8 mouse cellular contexts compared by ENCODE assay signal in the genomic region with DNA sequence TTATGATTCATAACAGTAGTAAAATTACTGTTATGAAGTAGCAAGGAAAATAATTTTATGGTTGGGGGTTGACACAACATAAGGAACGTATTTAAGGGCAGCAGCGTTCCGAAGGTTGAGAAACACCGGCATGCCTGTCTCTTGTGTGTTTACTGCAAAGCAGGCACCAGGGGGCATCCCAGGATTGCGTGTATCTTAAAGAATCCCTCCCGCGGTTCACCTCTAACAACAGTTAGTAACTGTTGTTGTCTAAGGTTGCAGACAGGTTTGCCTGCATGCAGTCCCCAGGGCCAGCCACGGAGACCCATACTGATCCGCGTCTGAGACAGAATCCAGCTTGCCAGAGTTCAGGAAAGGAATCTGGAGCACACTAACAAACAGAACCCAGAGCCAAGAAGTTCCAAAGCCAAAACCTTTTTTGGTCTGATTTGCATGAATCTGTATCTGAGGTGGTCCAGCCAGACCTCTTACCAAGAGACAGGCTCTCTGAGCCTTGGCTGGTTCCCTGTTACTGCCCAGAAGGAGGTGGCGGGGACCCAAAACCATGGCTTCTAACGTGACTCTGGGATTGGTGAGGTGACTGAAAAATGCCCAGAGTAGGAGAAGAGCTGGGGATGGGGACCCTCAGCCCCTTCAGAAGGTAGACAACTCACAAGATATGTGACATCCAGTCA. TPM values are rescaled to one million over a fixed set of nuclear protein-coding genes. Genes with fewer than 3 reads are reported as not detected.
A peak's percentile ranks its signal among the peaks of the same experiment; 100 is the strongest.
DNase-seq lines count a peak whose midpoint lies in the region; ATAC-seq and TF ChIP-seq lines count a peak whose summit lies in the region.

No protein-coding gene starts in this region.

- ATAC-seq in hindbrain, embryonic 11.5 days (ENCODE audit: low FRiP score), result no peak

- no peak for TF ChIP-seq POLR2A in heart, adult 2 months (IDR thresholded peaks at IDR 0.05; ENCODE audit: insufficient read depth, low read depth, low read length)
- no peak for TF ChIP-seq POLR2A in myocyte (IDR thresholded peaks at IDR 0.05; ENCODE audit: insufficient read length, low read depth)
- peak; percentile 56 for TF ChIP-seq POLR2A in thymus, adult 2 months (IDR thresholded peaks at IDR 0.05; ENCODE audit: control insufficient read depth, extremely low read depth, insufficient read depth, low read length, poor library complexity)

- no peak overlapping the region for H3ac ChIP-seq in myocyte (ENCODE audit: control insufficient read depth, insufficient read length)

- peak overlapping the region; percentile 93 for H3K27ac ChIP-seq in heart, adult 2 months
- H3K27ac ChIP-seq in hindbrain, embryonic 11.5 days (ENCODE audit: low read depth, low read length), result no peak overlapping the region
- H3K27ac ChIP-seq in thymus, adult 2 months (ENCODE audit: control insufficient read depth, insufficient read depth, low read length), result peak overlapping the region; percentile 97

- H3K4me3 ChIP-seq in heart, adult 2 months, result no peak overlapping the region
- no peak overlapping the region for H3K4me3 ChIP-seq in hindbrain, embryonic 11.5 days (ENCODE audit: low read depth, low read length)
- H3K4me3 ChIP-seq in myocyte, result no peak overlapping the region
- peak overlapping the region; percentile 98 for H3K4me3 ChIP-seq in thymus, adult 2 months (ENCODE audit: control insufficient read depth, insufficient read depth, low read length)

- no peaks in the 10 kb centered on the region for H3K27me3 ChIP-seq in heart, adult 2 months (ENCODE audit: control insufficient read depth, insufficient read depth, low read length)
- H3K27me3 ChIP-seq in hindbrain, embryonic 11.5 days (ENCODE audit: control insufficient read depth, insufficient read depth, low read length), result no peaks in the 10 kb centered on the region
- peaks cover 31% of the 10 kb centered on the region for H3K27me3 ChIP-seq in myocyte (ENCODE audit: control insufficient read depth, insufficient read depth, insufficient read length)
- H3K27me3 ChIP-seq in thymus, adult 2 months (ENCODE audit: control insufficient read depth, insufficient read depth, low read length), result no peaks in the 10 kb centered on the region

- H3K4me2 ChIP-seq in hindbrain, embryonic 11.5 days (replicated peaks; ENCODE audit: low read depth, low read length), result no peak overlapping the region
- H3K4me2 ChIP-seq in myocyte (ENCODE audit: low read depth), result peak overlapping the region; percentile 25

- WGBS in heart, adult 2 months, result 15% methylated on average over 12 of the region's 12 CpGs
- 35% methylated on average over 12 of the region's 12 CpGs for WGBS in hindbrain, embryonic 11.5 days
- WGBS in thymus, adult 2 months, result 12% methylated on average over 12 of the region's 12 CpGs

- H3K79me2 ChIP-seq in heart, adult 2 months (replicated peaks; ENCODE audit: control insufficient read depth, insufficient read depth, low read length), result no peaks in the 10 kb centered on the region
- no peaks in the 10 kb centered on the region for H3K79me2 ChIP-seq in myocyte (ENCODE audit: control insufficient read depth, insufficient read depth)

- peak; percentile 96 for TF ChIP-seq EP300 in heart, adult 2 months (IDR thresholded peaks at IDR 0.05; ENCODE audit: insufficient read depth, low read depth, low read length)

- TF ChIP-seq CTCF in heart, adult 2 months (IDR thresholded peaks at IDR 0.05), result peak; percentile 92
- TF ChIP-seq CTCF in thymus, adult 2 months (IDR thresholded peaks at IDR 0.05; ENCODE audit: borderline replicate concordance, control insufficient read depth, extremely low read depth, insufficient read depth, low read length, poor library complexity), result peak; percentile 56; the same call in 1 of the 2 replicates

- peak overlapping the region; percentile 32 for H3K9ac ChIP-seq in heart, adult 2 months (ENCODE audit: low read depth, low read length)
- no peak overlapping the region for H3K9ac ChIP-seq in hindbrain, embryonic 11.5 days (ENCODE audit: low read depth, low read length)

- no peaks in the 10 kb centered on the region for H3K36me3 ChIP-seq in heart, adult 2 months (ENCODE audit: control insufficient read depth, insufficient read depth, low read length)
- no peaks in the 10 kb centered on the region for H3K36me3 ChIP-seq in hindbrain, embryonic 11.5 days (ENCODE audit: control insufficient read depth, insufficient read depth, low read length)
- H3K36me3 ChIP-seq in myocyte (ENCODE audit: control insufficient read depth, insufficient read depth), result no peaks in the 10 kb centered on the region
- peaks cover 45% of the 10 kb centered on the region for H3K36me3 ChIP-seq in thymus, adult 2 months (ENCODE audit: control insufficient read depth, insufficient read depth, low read length)

- peak; percentile 67 to 75 for DNase-seq in heart, adult 2 months
- DNase-seq in heart, adult 8-10 months (ENCODE audit: low spot score), result no peak
- peak; percentile 70 for DNase-seq in ZHBTc4 (ENCODE audit: low read depth, low spot score)
- peak; percentile 60 for DNase-seq in embryo, embryonic 9.5 days (ENCODE audit: extremely low spot score)
- DNase-seq in hindbrain, embryonic 11.5 days (ENCODE audit: low spot score), result peak; percentile 76
- DNase-seq in left cerebral cortex, postnatal 4 days, result peak; percentile 65
- DNase-seq in thymus, adult 2 months, result peak; percentile 79

- intact Hi-C loops in heart, adult 2 months (cut with DNase I), result loop anchor here (1.0 to 5.0 kb wide), 5 partner anchors 27 to 234 kb away; no protein-coding TSS in a partner anchor
- intact Hi-C loops in left cerebral cortex, postnatal 4 days (cut with DNase I), result loop anchor here (2.0 to 5.0 kb wide), 3 partner anchors 61 to 234 kb away; a partner anchor contains a TSS

- peaks cover 23% of the 10 kb centered on the region for H3K4me1 ChIP-seq in heart, adult 2 months (ENCODE audit: control insufficient read depth, insufficient read depth, low read length)
- H3K4me1 ChIP-seq in hindbrain, embryonic 11.5 days (replicated peaks; ENCODE audit: control insufficient read depth, insufficient read depth, low read length), result no peaks in the 10 kb centered on the region
- peaks cover 57% of the 10 kb centered on the region for H3K4me1 ChIP-seq in thymus, adult 2 months (replicated peaks; ENCODE audit: control insufficient read depth, insufficient read depth, low read length)

- H3K9me3 ChIP-seq in hindbrain, embryonic 11.5 days (ENCODE audit: control insufficient read depth, low read length), result no peaks in the 10 kb centered on the region

TF ChIP-seq in myocyte, 11 proteins besides CTCF, POLR2A, EP300 and RAD21:
- TF ChIP-seq TCF3 (IDR thresholded peaks at IDR 0.05; ENCODE audit: insufficient read length, low read depth) (no peak), SRF (IDR thresholded peaks at IDR 0.05; ENCODE audit: control insufficient read depth, insufficient read length, low read depth) (no peak), MAX (IDR thresholded peaks at IDR 0.05; ENCODE audit: low read depth) (no peak), USF1 (IDR thresholded peaks at IDR 0.05; ENCODE audit: low read depth) (no peak), CEBPB (IDR thresholded peaks at IDR 0.05; ENCODE audit: insufficient read depth, poor library complexity, severe bottlenecking) (no peak), REST (IDR thresholded peaks at IDR 0.05; ENCODE audit: insufficient read depth, insufficient read length) (no peak), TCF12 (IDR thresholded peaks at IDR 0.05; ENCODE audit: insufficient read depth, poor library complexity, severe bottlenecking) (no peak), E2F4 (IDR thresholded peaks at IDR 0.05; ENCODE audit: insufficient read depth) (no peak), MYOD1 (IDR thresholded peaks at IDR 0.05; ENCODE audit: control insufficient read depth in 1 of 3, insufficient read length in 2 of 3, low read depth in 2 of 3) (no peak), MYOG (IDR thresholded peaks at IDR 0.05; ENCODE audit: control insufficient read depth in 1 of 3, insufficient read depth in 1 of 3, insufficient read length in 2 of 3, low read depth in 2 of 3) (no peak), POLR2AphosphoS2 (IDR thresholded peaks at IDR 0.05; ENCODE audit: insufficient read length, low read depth) (no peak)

RNA-seq across cellular contexts. Expression of a gene that starts 12.4 kb away (rescaled TPM):
- 10 to 100 TPM; 12.7 to 14.2 TPM for total RNA-seq in heart, adult 2 months (2021)
- polyA plus RNA-seq in heart, adult 2 months (2012; rRNA removed), result 4.4 and 7.4 TPM in 2 replicates
- 10 to 100 TPM; 13.4 to 17.9 (median 15.3) TPM for total RNA-seq in heart, adult 8-10 months (2022)
- polyA plus RNA-seq in hindbrain, embryonic 11.5 days (2014; fragmentation: Nextera tagmentation; extraction: Ambion mirVana), result 44.1 and 49.2 TPM in 2 replicates
- 10 to 100 TPM; 33.8 to 34.6 TPM for total RNA-seq in left cerebral cortex, postnatal 4 days (2021)
- polyA plus RNA-seq in myocyte (2012; fragmentation: generic; extraction: Trizol), result 11.7 TPM
- polyA plus RNA-seq in thymus, adult 2 months (2012; rRNA removed), result 5.6 and 6.0 TPM in 2 replicates

RNA-seq across cellular contexts. Expression of a gene that starts 13.1 kb away (rescaled TPM):
- 1 to 10 TPM; 1.1 to 1.2 TPM for total RNA-seq in heart, adult 2 months (2021)
- polyA plus RNA-seq in heart, adult 2 months (2012; rRNA removed), result 2.4 TPM in 2 replicates
- 1 to 10 TPM; 1.3 to 2.3 (median 1.7) TPM for total RNA-seq in heart, adult 8-10 months (2022)
- polyA plus RNA-seq in hindbrain, embryonic 11.5 days (2014; fragmentation: Nextera tagmentation; extraction: Ambion mirVana), result 0.11 TPM in 1 of 2 replicates, not detected in the other
- total RNA-seq in left cerebral cortex, postnatal 4 days (2021), result under 1 TPM; 0.16 to 0.18 TPM
- polyA plus RNA-seq in myocyte (2012; fragmentation: generic; extraction: Trizol), result 0.01 TPM
- polyA plus RNA-seq in thymus, adult 2 months (2012; rRNA removed), result 276 and 294 TPM in 2 replicates

RNA-seq across cellular contexts. Expression of a gene that starts 49.8 kb away (rescaled TPM):
- total RNA-seq in heart, adult 2 months (2021), result 10 to 100 TPM; 21.5 to 27.9 TPM
- 44.4 and 57.0 TPM in 2 replicates for polyA plus RNA-seq in heart, adult 2 months (2012; rRNA removed)
- 10 to 100 TPM; 20.5 to 27.4 (median 23.8) TPM for total RNA-seq in heart, adult 8-10 months (2022)
- 3.6 and 4.0 TPM in 2 replicates for polyA plus RNA-seq in hindbrain, embryonic 11.5 days (2014; fragmentation: Nextera tagmentation; extraction: Ambion mirVana)
- total RNA-seq in left cerebral cortex, postnatal 4 days (2021), result 10 to 100 TPM; 21.2 to 24.2 TPM
- polyA plus RNA-seq in myocyte (2012; fragmentation: generic; extraction: Trizol), result 1.2 TPM
- polyA plus RNA-seq in thymus, adult 2 months (2012; rRNA removed), result 276 and 278 TPM in 2 replicates

Comparison
In these comparisons a context has a peak if more than half of its experiments do, and no peak if none do; other contexts are left out.
1. RNA of a gene that starts 13.1 kb away (polyA plus RNA-seq): 276 to 294 TPM in thymus, adult 2 months; 2.4 TPM in heart, adult 2 months, 0.11 TPM in hindbrain, embryonic 11.5 days and 0.01 TPM in myocyte (single experiment); every median in the first group is over 10 times any median in the second.